In the genomic region with DNA sequence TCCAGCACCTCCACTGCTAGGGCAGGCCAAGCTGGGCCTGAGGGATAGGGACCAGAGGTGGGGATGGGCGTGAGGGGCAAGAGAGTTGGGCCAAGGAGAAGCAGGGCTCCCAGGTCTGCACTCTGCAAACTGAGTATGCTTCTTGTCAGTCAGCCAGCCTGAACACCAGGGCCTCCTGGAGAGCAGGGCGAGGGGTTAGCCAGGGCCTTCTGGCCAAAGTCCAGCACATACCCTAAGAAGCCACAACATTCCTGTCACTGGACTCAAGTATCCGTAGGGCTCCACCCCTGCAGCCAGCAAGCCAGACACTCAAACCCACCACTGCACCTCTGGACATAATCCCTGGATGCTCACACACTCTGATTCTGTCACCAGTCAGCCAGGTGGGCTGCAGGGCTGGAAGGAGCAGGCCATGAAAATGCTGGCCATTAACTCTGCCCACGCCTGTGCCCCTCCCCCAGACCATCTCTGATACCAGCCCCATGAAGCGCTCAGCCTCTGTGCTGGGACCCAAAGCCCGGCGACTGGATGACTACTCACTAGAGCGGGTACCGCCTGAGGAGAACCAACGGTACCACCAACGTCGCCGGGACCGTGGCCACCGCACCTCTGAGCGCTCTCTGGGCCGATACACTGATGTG, we compare ENCODE assay signal across 8 mouse cellular contexts. TPM values are rescaled to one million over a fixed set of nuclear protein-coding genes. Genes with fewer than 3 reads are reported as not detected.
DNase-seq lines count a peak whose midpoint lies in the region; ATAC-seq and TF ChIP-seq lines count a peak whose summit lies in the region.

No protein-coding gene starts in this region.

- peaks cover 43% of the 10 kb centered on the region for H3K4me1 ChIP-seq in midbrain, embryonic 13.5 days (replicated peaks)
- H3K4me1 ChIP-seq in midbrain, postnatal 0 days (ENCODE audit: insufficient read depth, low read length) = 0 out of 2 replicates have a peak, but pooled peaks cover 4% of the 10 kb centered on the region
- peaks cover 11% of the 10 kb centered on the region; the same call in 1 of the 2 replicates for H3K4me1 ChIP-seq in kidney, embryonic 14.5 days (ENCODE audit: control insufficient read depth, insufficient read depth, low read length)

- peak; percentile 83 for DNase-seq in cerebellum, adult 11-12 months
- no peak for DNase-seq in cerebellum, postnatal 4 days (ENCODE audit: low spot score in 2 of 2)
- no peak for DNase-seq in midbrain, postnatal 0 days (ENCODE audit: low spot score)
- peak; percentile 54 to 79 for DNase-seq in lung, postnatal 4 days
- no peak for DNase-seq in adrenal gland, postnatal 36 days
- DNase-seq in MN1 (ENCODE audit: low spot score) = no peak

- H3K9ac ChIP-seq in midbrain, embryonic 13.5 days (replicated peaks) = peak overlapping the region; percentile 61; the same call in 1 of the 2 replicates
- H3K9ac ChIP-seq in midbrain, postnatal 0 days (replicated peaks; ENCODE audit: low read length, poor library complexity, severe bottlenecking) = no peak overlapping the region
- H3K9ac ChIP-seq in kidney, embryonic 14.5 days (ENCODE audit: low read depth, low read length) = 0 out of 2 replicates have a peak overlapping the region, but pooled peaks have one; percentile 4

- no peak overlapping the region for H3K4me2 ChIP-seq in midbrain, embryonic 13.5 days (replicated peaks)
- no peak overlapping the region for H3K4me2 ChIP-seq in midbrain, postnatal 0 days (ENCODE audit: low read depth, low read length, poor library complexity, severe bottlenecking)
- H3K4me2 ChIP-seq in kidney, embryonic 14.5 days (replicated peaks; ENCODE audit: low read depth, low read length) = no peak overlapping the region

- H3K27me3 ChIP-seq in midbrain, embryonic 13.5 days = no peaks in the 10 kb centered on the region
- no peaks in the 10 kb centered on the region for H3K27me3 ChIP-seq in midbrain, postnatal 0 days (ENCODE audit: insufficient read depth, low read length)
- H3K27me3 ChIP-seq in kidney, embryonic 14.5 days (ENCODE audit: control insufficient read depth, insufficient read depth, low read length) = no peaks in the 10 kb centered on the region

- no peak overlapping the region for H3K4me3 ChIP-seq in midbrain, embryonic 13.5 days (replicated peaks)
- H3K4me3 ChIP-seq in midbrain, postnatal 0 days (ENCODE audit: low read depth, low read length) = no peak overlapping the region
- H3K4me3 ChIP-seq in kidney, embryonic 14.5 days (ENCODE audit: low read length) = no peak overlapping the region

- WGBS in midbrain, embryonic 13.5 days = 91% methylated on average over 17 of the region's 17 CpGs
- WGBS in midbrain, postnatal 0 days = 91% methylated on average over 17 of the region's 17 CpGs
- 82% methylated on average over 17 of the region's 17 CpGs for WGBS in kidney, embryonic 14.5 days

- ATAC-seq in midbrain, embryonic 13.5 days = no peak
- ATAC-seq in midbrain, postnatal 0 days (ENCODE audit: low FRiP score) = no peak
- no peak for ATAC-seq in kidney, embryonic 14.5 days (ENCODE audit: low FRiP score, low TSS enrichment)

- H3K9me3 ChIP-seq in midbrain, embryonic 13.5 days = no peaks in the 10 kb centered on the region
- H3K9me3 ChIP-seq in midbrain, postnatal 0 days (ENCODE audit: low read length) = no peaks in the 10 kb centered on the region
- H3K9me3 ChIP-seq in kidney, embryonic 14.5 days (ENCODE audit: control insufficient read depth, low read length) = no peaks in the 10 kb centered on the region

- peaks cover 21% of the 10 kb centered on the region for H3K36me3 ChIP-seq in midbrain, embryonic 13.5 days
- H3K36me3 ChIP-seq in midbrain, postnatal 0 days (ENCODE audit: insufficient read depth, low read length) = peaks cover 18% of the 10 kb centered on the region
- no peaks in the 10 kb centered on the region for H3K36me3 ChIP-seq in kidney, embryonic 14.5 days (ENCODE audit: control insufficient read depth, insufficient read depth, low read length)

- H3K27ac ChIP-seq in midbrain, embryonic 13.5 days = peak overlapping the region; percentile 92
- H3K27ac ChIP-seq in midbrain, postnatal 0 days (ENCODE audit: low read depth, low read length) = no peak overlapping the region
- no peak overlapping the region for H3K27ac ChIP-seq in kidney, embryonic 14.5 days (ENCODE audit: low read depth, low read length)

- no peak for TF ChIP-seq CTCF in midbrain, postnatal 0 days (IDR thresholded peaks at IDR 0.05)

RNA-seq across cellular contexts. Expression of gene Ier2, which starts 26.5 kb away (rescaled TPM):
- 20.0 and 26.3 TPM in 2 replicates for polyA plus RNA-seq in midbrain, embryonic 13.5 days (2015; fragmentation: Nextera tagmentation; extraction: Ambion mirVana)
- total RNA-seq in midbrain, postnatal 0 days (2014; rRNA removed) = 3.9 and 4.3 TPM in 2 replicates
- polyA plus RNA-seq in midbrain, postnatal 0 days (2015; fragmentation: Nextera tagmentation; extraction: Ambion mirVana) = 12.8 and 14.7 TPM in 2 replicates
- 81.9 and 88.9 TPM in 2 replicates for polyA plus RNA-seq in kidney, embryonic 14.5 days (2014; fragmentation: Nextera tagmentation; extraction: Ambion mirVana)
- total RNA-seq in adrenal gland, postnatal 36 days (2021) = 10 to 100 TPM; 33.9 to 37.4 TPM

RNA-seq across cellular contexts. Expression of gene Trmt1, which starts 49.9 kb away (rescaled TPM):
- polyA plus RNA-seq in midbrain, embryonic 13.5 days (2015; fragmentation: Nextera tagmentation; extraction: Ambion mirVana) = 50.1 and 55.7 TPM in 2 replicates
- total RNA-seq in midbrain, postnatal 0 days (2014; rRNA removed) = 88.5 and 99.5 TPM in 2 replicates
- 74.2 and 75.0 TPM in 2 replicates for polyA plus RNA-seq in midbrain, postnatal 0 days (2015; fragmentation: Nextera tagmentation; extraction: Ambion mirVana)
- 65.4 and 82.3 TPM in 2 replicates for polyA plus RNA-seq in kidney, embryonic 14.5 days (2014; fragmentation: Nextera tagmentation; extraction: Ambion mirVana)
- 10 to 100 TPM; 63.8 to 83.7 TPM for total RNA-seq in adrenal gland, postnatal 36 days (2021)

RNA-seq across cellular contexts. Expression of gene Nacc1, which starts 51.5 kb away (rescaled TPM):
- 16.8 and 17.3 TPM in 2 replicates for polyA plus RNA-seq in midbrain, embryonic 13.5 days (2015; fragmentation: Nextera tagmentation; extraction: Ambion mirVana)
- 87.2 and 102 TPM in 2 replicates for total RNA-seq in midbrain, postnatal 0 days (2014; rRNA removed)
- polyA plus RNA-seq in midbrain, postnatal 0 days (2015; fragmentation: Nextera tagmentation; extraction: Ambion mirVana) = 13.7 and 13.8 TPM in 2 replicates
- 28.1 and 33.1 TPM in 2 replicates for polyA plus RNA-seq in kidney, embryonic 14.5 days (2014; fragmentation: Nextera tagmentation; extraction: Ambion mirVana)
- 10 to 100 TPM; 73.9 to 80.0 TPM for total RNA-seq in adrenal gland, postnatal 36 days (2021)

Comparison
In these comparisons a context has a peak if more than half of its experiments do, and no peak if none do; other contexts are left out.
1. DNase-seq: peak in cerebellum, adult 11-12 months (single experiment) and lung, postnatal 4 days (2 of 2); none in cerebellum, postnatal 4 days (0 of 2), midbrain, postnatal 0 days (single experiment), adrenal gland, postnatal 36 days (0 of 2) and MN1 (single experiment).